Mouse (Mus musculus) midbrain, postnatal 0 days (tissue): ENCODE measurements at regions not wholly inside any gene's neighbourhood (a gene's known extent, or its start where the extent isn't known, plus 50 kb on each side); places are given as distances from the start of the nearest gene placed in this dataset.

Source experiments
- ATAC-seq: fragments of 200-750 bp; cut with Nextera tagmentation; 2 replicates; pipeline ENCODE4 v1.8.0; 2017; ENCODE audit warnings: moderate number of reproducible peaks, mild to moderate bottlenecking, moderate TSS enrichment, moderate library complexity; ENCODE audit not compliant: low FRiP score
- DNase-seq: peaks from one replicate; pipeline ENCODE4 v3.0.0-alpha.2; 2015; ENCODE audit warnings: low spot score
- H3K27ac ChIP-seq: fragments of 300-500 bp; sonication (generic); 2 replicates; pipeline ENCODE4 v1.5.1; 2014; ENCODE audit warnings: low read depth, mild to moderate bottlenecking, low read length, mixed read lengths
- H3K27me3 ChIP-seq: fragments of 300-500 bp; sonication (generic); 2 replicates; pipeline ENCODE4 v1.6.1; 2014; ENCODE audit warnings: low read length, control low read depth, mixed read lengths; ENCODE audit not compliant: insufficient read depth
- H3K36me3 ChIP-seq: fragments of 300-500 bp; sonication (generic); 2 replicates; pipeline ENCODE4 v1.6.1; 2014; ENCODE audit warnings: low read length, control low read depth, mixed read lengths; ENCODE audit not compliant: insufficient read depth
- H3K4me1 ChIP-seq: fragments of 300-500 bp; sonication (generic); 2 replicates; pipeline ENCODE4 v1.6.1; 2014; ENCODE audit warnings: mild to moderate bottlenecking, control low read depth, antibody characterized with exemption, low read length, mixed read lengths; ENCODE audit not compliant: insufficient read depth
- H3K4me2 ChIP-seq: fragments of 300-500 bp; sonication (generic); 2 replicates; pipeline ENCODE4 v1.6.1; 2014; ENCODE audit warnings: low read depth, mild to moderate bottlenecking, low read length, mixed read lengths; ENCODE audit not compliant: poor library complexity, severe bottlenecking
- H3K4me3 ChIP-seq: fragments of 300-500 bp; sonication (generic); 2 replicates; pipeline ENCODE4 v1.5.1; 2014; ENCODE audit warnings: low read depth, mild to moderate bottlenecking, low read length, moderate library complexity
- H3K9ac ChIP-seq: fragments of 300-500 bp; sonication (generic); replicated peaks from 2 replicates; pipeline ENCODE4 v1.6.1; 2014; ENCODE audit warnings: mild to moderate bottlenecking, low read length, moderate library complexity, mixed read lengths; ENCODE audit not compliant: poor library complexity, severe bottlenecking
- H3K9me3 ChIP-seq: fragments of 300-500 bp; sonication (generic); 2 replicates; pipeline ENCODE4 v1.6.1; 2016; ENCODE audit warnings: low read length, control low read depth
- CTCF ChIP-seq: IDR thresholded peaks from 2 replicates; pipeline ENCODE4 v1.5.1; 2016; ENCODE audit warnings: antibody characterized with exemption, mild to moderate bottlenecking
- WGBS: fragments of 180-500 bp; shearing (Covaris S2); extraction: QIAGEN DNeasy Blood & Tissue Kit; methylation state at CpG from one replicate; pipeline ENCODE4 v1.1.7; 2014; 5-methylcytosine and 5-hydroxymethylcytosine counted together

GRCm38 (mm10) chr12:39761326-39761725 is 276.5 kb downstream of the Arl4a start:
- no peak for TF ChIP-seq CTCF
- ATAC-seq (no peak), DNase-seq (no peak)
- no peak overlapping the region for H3K4me3 ChIP-seq
- no peaks in the 10 kb centered on the region for H3K4me1 ChIP-seq
- no peak overlapping the region for H3K9ac ChIP-seq
- no peak overlapping the region for H3K27ac ChIP-seq
- no peaks in the 10 kb centered on the region for H3K9me3 ChIP-seq
- H3K4me2 ChIP-seq = no peak overlapping the region
- no peaks in the 10 kb centered on the region for H3K27me3 ChIP-seq
- H3K36me3 ChIP-seq = no peaks in the 10 kb centered on the region
- WGBS = 73% methylated on average over 1 of the region's 1 CpGs

GRCm38 (mm10) chr12:39757975-39758374 is 279.9 kb downstream of the Arl4a start:
- ATAC-seq (no peak), DNase-seq (no peak)
- no peak overlapping the region for H3K4me3 ChIP-seq
- no peak overlapping the region for H3K9ac ChIP-seq
- no peaks in the 10 kb centered on the region for H3K36me3 ChIP-seq
- H3K4me1 ChIP-seq = no peaks in the 10 kb centered on the region
- no peak overlapping the region for H3K27ac ChIP-seq
- H3K4me2 ChIP-seq = no peak overlapping the region
- H3K9me3 ChIP-seq = no peaks in the 10 kb centered on the region
- TF ChIP-seq CTCF = no peak
- H3K27me3 ChIP-seq = no peaks in the 10 kb centered on the region

GRCm38 (mm10) chr12:39751850-39752249 is 286.0 kb downstream of the Arl4a start:
- WGBS = 87% methylated on average over 5 of the region's 5 CpGs
- no peak for TF ChIP-seq CTCF
- no peak overlapping the region for H3K4me3 ChIP-seq
- H3K9ac ChIP-seq = no peak overlapping the region
- H3K36me3 ChIP-seq = no peaks in the 10 kb centered on the region
- DNase-seq (no peak), ATAC-seq (no peak)
- H3K9me3 ChIP-seq = no peaks in the 10 kb centered on the region
- no peaks in the 10 kb centered on the region for H3K27me3 ChIP-seq
- no peak overlapping the region for H3K4me2 ChIP-seq
- H3K27ac ChIP-seq = no peak overlapping the region
- no peaks in the 10 kb centered on the region for H3K4me1 ChIP-seq

- H3K36me3 ChIP-seq = no peaks in the 10 kb centered on the region
- TF ChIP-seq CTCF = no peak
- H3K9ac ChIP-seq = no peak overlapping the region
- DNase-seq = peak; percentile 28
- no peak overlapping the region for H3K4me2 ChIP-seq
- ATAC-seq = no peak
- no peaks in the 10 kb centered on the region for H3K4me1 ChIP-seq
- H3K27me3 ChIP-seq = no peaks in the 10 kb centered on the region
- no peaks in the 10 kb centered on the region for H3K9me3 ChIP-seq
- no peak overlapping the region for H3K27ac ChIP-seq
- no peak overlapping the region for H3K4me3 ChIP-seq
- WGBS = 42% methylated on average over 11 of the region's 11 CpGs
Observed at GRCm38 (mm10) chr12:39742156-39743063, 295.4 kb downstream of the Arl4a start.

GRCm38 (mm10) chr12:39741051-39741847 is 296.6 kb downstream of the Arl4a start:
- Histone ChIP-seq H3K4me1 (no peaks in the 10 kb centered on the region), H3K9ac (no peak overlapping the region), H3K4me2 (no peak overlapping the region), H3K36me3 (no peaks in the 10 kb centered on the region), H3K27ac (no peak overlapping the region), H3K27me3 (no peaks in the 10 kb centered on the region), H3K9me3 (no peaks in the 10 kb centered on the region), H3K4me3 (no peak overlapping the region)
- no peak for TF ChIP-seq CTCF
- no peak for DNase-seq
- WGBS = 19% methylated on average over 13 of the region's 13 CpGs
- ATAC-seq = no peak

GRCm38 (mm10) chr12:39736966-39737365 is 300.9 kb downstream of the Arl4a start:
- no peaks in the 10 kb centered on the region for H3K27me3 ChIP-seq
- H3K36me3 ChIP-seq = no peaks in the 10 kb centered on the region
- H3K27ac ChIP-seq = no peak overlapping the region
- TF ChIP-seq CTCF = no peak
- H3K4me2 ChIP-seq = no peak overlapping the region
- ATAC-seq (no peak), DNase-seq (no peak)
- no peak overlapping the region for H3K9ac ChIP-seq
- H3K4me3 ChIP-seq = no peak overlapping the region
- H3K4me1 ChIP-seq = no peaks in the 10 kb centered on the region
- no peaks in the 10 kb centered on the region for H3K9me3 ChIP-seq
- WGBS = 83% methylated on average over 3 of the region's 3 CpGs
